Mouse (Mus musculus): ENCODE results near the gene Dnah1. TPM values are rescaled to one million over a fixed set of nuclear protein-coding genes. Genes with fewer than 3 reads are reported as not detected.
A peak's percentile ranks its signal among the peaks of the same experiment; 100 is the strongest.

Gene Dnah1
- polyA plus RNA-seq, 1 experiment from 2014 or later = 0.93 TPM

- Histone ChIP-seq H3K27ac (replicated peaks in 1 of 2; ENCODE audit: control insufficient read depth in 1 of 2, insufficient read depth in 1 of 2, low read depth in 2 of 2, low read length in 2 of 2) (no peak overlapping the region), H3K36me3 (ENCODE audit: control insufficient read depth, insufficient read depth, low read length) (no peaks in the 10 kb centered on the region), H3K4me3 (ENCODE audit: control insufficient read depth in 1 of 2, insufficient read depth in 1 of 2, low read depth in 1 of 2, low read length in 2 of 2) (no peak overlapping the region), H3K9me3 (ENCODE audit: control insufficient read depth, low read length) (no peaks in the 10 kb centered on the region), H3K27me3 (ENCODE audit: control insufficient read depth, insufficient read depth, low read length) (no peaks in the 10 kb centered on the region), H3K4me1 (ENCODE audit: control insufficient read depth in 2 of 2, insufficient read depth in 2 of 2, low read length in 2 of 2) (peaks cover 5 to 6% of the 10 kb centered on the region in 2 experiments; a peak in 2 of 4 replicates), H3K9ac (ENCODE audit: low read length) (no peak overlapping the region), H3K4me2 (ENCODE audit: low read length) (no peak overlapping the region)
- no peak for ATAC-seq (ENCODE audit: insufficient number of reproducible peaks, insufficient read depth, low FRiP score, low read depth)
- 43% methylated on average over 4 of the region's 4 CpGs for WGBS
Observed at GRCm38 (mm10) chr14:31327681-31328080, 4.0 kb upstream of the Dnah1 start.

GRCm38 (mm10) chr14:31327196-31327595 lies 3.5 kb upstream of the Dnah1 start:
- peaks cover 5 to 6% of the 10 kb centered on the region in 2 experiments; a peak in 2 of 4 replicates for H3K4me1 ChIP-seq (ENCODE audit: control insufficient read depth in 2 of 2, insufficient read depth in 2 of 2, low read length in 2 of 2)
- ATAC-seq (ENCODE audit: insufficient number of reproducible peaks, insufficient read depth, low FRiP score, low read depth) = no peak

GRCm38 (mm10) chr14:31326770-31327169 lies 3.1 kb upstream of the Dnah1 start:
- Histone ChIP-seq H3K27me3 (ENCODE audit: control insufficient read depth, insufficient read depth, low read length) (no peaks in the 10 kb centered on the region), H3K4me3 (ENCODE audit: control insufficient read depth in 1 of 2, insufficient read depth in 1 of 2, low read depth in 1 of 2, low read length in 2 of 2) (no peak overlapping the region), H3K9ac (ENCODE audit: low read length) (no peak overlapping the region), H3K36me3 (ENCODE audit: control insufficient read depth, insufficient read depth, low read length) (no peaks in the 10 kb centered on the region), H3K4me1 (ENCODE audit: control insufficient read depth in 2 of 2, insufficient read depth in 2 of 2, low read length in 2 of 2) (peaks cover 5 to 6% of the 10 kb centered on the region in 2 experiments; a peak in 2 of 4 replicates), H3K4me2 (ENCODE audit: low read length) (no peak overlapping the region), H3K9me3 (ENCODE audit: control insufficient read depth, low read length) (no peaks in the 10 kb centered on the region), H3K27ac (replicated peaks in 1 of 2; ENCODE audit: control insufficient read depth in 1 of 2, insufficient read depth in 1 of 2, low read depth in 2 of 2, low read length in 2 of 2) (no peak overlapping the region)
- WGBS = 73% methylated on average over 7 of the region's 7 CpGs
- ATAC-seq (ENCODE audit: insufficient number of reproducible peaks, insufficient read depth, low FRiP score, low read depth) = no peak

More at GRCm38 (mm10) chr14:31327196-31327595, 3.5 kb upstream of the Dnah1 start:
- H3K4me3 ChIP-seq (ENCODE audit: control insufficient read depth in 1 of 2, insufficient read depth in 1 of 2, low read depth in 1 of 2, low read length in 2 of 2) = no peak overlapping the region
- WGBS = 77% methylated on average over 1 of the region's 1 CpGs
- no peaks in the 10 kb centered on the region for H3K27me3 ChIP-seq (ENCODE audit: control insufficient read depth, insufficient read depth, low read length)
- no peaks in the 10 kb centered on the region for H3K9me3 ChIP-seq (ENCODE audit: control insufficient read depth, low read length)
- no peak overlapping the region for H3K9ac ChIP-seq (ENCODE audit: low read length)
- H3K4me2 ChIP-seq (ENCODE audit: low read length) = no peak overlapping the region
- no peak overlapping the region for H3K27ac ChIP-seq (replicated peaks in 1 of 2; ENCODE audit: control insufficient read depth in 1 of 2, insufficient read depth in 1 of 2, low read depth in 2 of 2, low read length in 2 of 2)
- no peaks in the 10 kb centered on the region for H3K36me3 ChIP-seq (ENCODE audit: control insufficient read depth, insufficient read depth, low read length)

- Histone ChIP-seq H3K27ac (replicated peaks in 1 of 2; ENCODE audit: control insufficient read depth in 1 of 2, insufficient read depth in 1 of 2, low read depth in 2 of 2, low read length in 2 of 2) (no peak overlapping the region), H3K4me2 (ENCODE audit: low read length) (no peak overlapping the region), H3K9ac (ENCODE audit: low read length) (no peak overlapping the region), H3K4me1 (ENCODE audit: control insufficient read depth in 2 of 2, insufficient read depth in 2 of 2, low read length in 2 of 2) (peaks cover 5 to 6% of the 10 kb centered on the region in 2 experiments; a peak in 2 of 4 replicates), H3K27me3 (ENCODE audit: control insufficient read depth, insufficient read depth, low read length) (no peaks in the 10 kb centered on the region), H3K4me3 (ENCODE audit: control insufficient read depth in 1 of 2, insufficient read depth in 1 of 2, low read depth in 1 of 2, low read length in 2 of 2) (no peak overlapping the region), H3K9me3 (ENCODE audit: control insufficient read depth, low read length) (no peaks in the 10 kb centered on the region), H3K36me3 (ENCODE audit: control insufficient read depth, insufficient read depth, low read length) (no peaks in the 10 kb centered on the region)
- ATAC-seq (ENCODE audit: insufficient number of reproducible peaks, insufficient read depth, low FRiP score, low read depth) = no peak
- WGBS = 43% methylated on average over 5 of the region's 5 CpGs
Observed at GRCm38 (mm10) chr14:31325551-31325950, 1.9 kb upstream of the Dnah1 start.

GRCm38 (mm10) chr14:31324851-31325250 lies 1.2 kb upstream of the Dnah1 start:
- Histone ChIP-seq H3K27me3 (ENCODE audit: control insufficient read depth, insufficient read depth, low read length) (no peaks in the 10 kb centered on the region), H3K4me3 (ENCODE audit: control insufficient read depth in 1 of 2, insufficient read depth in 1 of 2, low read depth in 1 of 2, low read length in 2 of 2) (no peak overlapping the region), H3K4me2 (ENCODE audit: low read length) (no peak overlapping the region), H3K9ac (ENCODE audit: low read length) (no peak overlapping the region), H3K27ac (replicated peaks in 1 of 2; ENCODE audit: control insufficient read depth in 1 of 2, insufficient read depth in 1 of 2, low read depth in 2 of 2, low read length in 2 of 2) (no peak overlapping the region), H3K9me3 (ENCODE audit: control insufficient read depth, low read length) (no peaks in the 10 kb centered on the region), H3K4me1 (ENCODE audit: control insufficient read depth in 2 of 2, insufficient read depth in 2 of 2, low read length in 2 of 2) (peaks cover 5 to 6% of the 10 kb centered on the region in 2 experiments; a peak in 2 of 4 replicates), H3K36me3 (ENCODE audit: control insufficient read depth, insufficient read depth, low read length) (no peaks in the 10 kb centered on the region)
- no peak for ATAC-seq (ENCODE audit: insufficient number of reproducible peaks, insufficient read depth, low FRiP score, low read depth)
- 63% methylated on average over 10 of the region's 10 CpGs for WGBS

GRCm38 (mm10) chr14:31323189-31323588 lies 507 bp downstream of the Dnah1 start:
- Histone ChIP-seq H3K27ac (replicated peaks in 1 of 2; ENCODE audit: control insufficient read depth in 1 of 2, insufficient read depth in 1 of 2, low read depth in 2 of 2, low read length in 2 of 2) (no peak overlapping the region), H3K4me1 (ENCODE audit: control insufficient read depth in 2 of 2, insufficient read depth in 2 of 2, low read length in 2 of 2) (peaks cover 5 to 6% of the 10 kb centered on the region in 2 experiments; a peak in 2 of 4 replicates), H3K9ac (ENCODE audit: low read length) (peak overlapping the region; percentile 68), H3K27me3 (ENCODE audit: control insufficient read depth, insufficient read depth, low read length) (no peaks in the 10 kb centered on the region), H3K4me2 (ENCODE audit: low read length) (peak overlapping the region; percentile 74), H3K4me3 (ENCODE audit: control insufficient read depth in 1 of 2, insufficient read depth in 1 of 2, low read depth in 1 of 2, low read length in 2 of 2) (peak overlapping the region; percentile 44 to 47), H3K9me3 (ENCODE audit: control insufficient read depth, low read length) (no peaks in the 10 kb centered on the region), H3K36me3 (ENCODE audit: control insufficient read depth, insufficient read depth, low read length) (no peaks in the 10 kb centered on the region)
- ATAC-seq (ENCODE audit: insufficient number of reproducible peaks, insufficient read depth, low FRiP score, low read depth) = no peak
- WGBS = 77% methylated on average over 4 of the region's 4 CpGs

- H3K27me3 ChIP-seq (ENCODE audit: control insufficient read depth, insufficient read depth, low read length) = no peaks in the 10 kb centered on the region
- no peak overlapping the region for H3K4me3 ChIP-seq (ENCODE audit: control insufficient read depth in 1 of 2, insufficient read depth in 1 of 2, low read depth in 1 of 2, low read length in 2 of 2)
- H3K4me2 ChIP-seq (ENCODE audit: low read length) = no peak overlapping the region
- H3K27ac ChIP-seq (replicated peaks in 1 of 2; ENCODE audit: control insufficient read depth in 1 of 2, insufficient read depth in 1 of 2, low read depth in 2 of 2, low read length in 2 of 2) = no peak overlapping the region
- WGBS = 85% methylated on average over 3 of the region's 3 CpGs
- no peaks in the 10 kb centered on the region for H3K36me3 ChIP-seq (ENCODE audit: control insufficient read depth, insufficient read depth, low read length)
- ATAC-seq (ENCODE audit: insufficient number of reproducible peaks, insufficient read depth, low FRiP score, low read depth) = no peak
- no peak overlapping the region for H3K9ac ChIP-seq (ENCODE audit: low read length)
- H3K9me3 ChIP-seq (ENCODE audit: control insufficient read depth, low read length) = no peaks in the 10 kb centered on the region
- peaks cover 5 to 6% of the 10 kb centered on the region in 2 experiments; a peak in 2 of 4 replicates for H3K4me1 ChIP-seq (ENCODE audit: control insufficient read depth in 2 of 2, insufficient read depth in 2 of 2, low read length in 2 of 2)
Observed at GRCm38 (mm10) chr14:31322191-31322590, 1.5 kb downstream of the Dnah1 start.

GRCm38 (mm10) chr14:31321181-31321580 lies 2.5 kb downstream of the Dnah1 start:
- Histone ChIP-seq H3K27me3 (ENCODE audit: control insufficient read depth, insufficient read depth, low read length) (no peaks in the 10 kb centered on the region), H3K4me1 (ENCODE audit: control insufficient read depth in 2 of 2, insufficient read depth in 2 of 2, low read length in 2 of 2) (peaks cover 5 to 6% of the 10 kb centered on the region in 2 experiments; a peak in 2 of 4 replicates), H3K27ac (replicated peaks in 1 of 2; ENCODE audit: control insufficient read depth in 1 of 2, insufficient read depth in 1 of 2, low read depth in 2 of 2, low read length in 2 of 2) (no peak overlapping the region), H3K36me3 (ENCODE audit: control insufficient read depth, insufficient read depth, low read length) (no peaks in the 10 kb centered on the region), H3K9me3 (ENCODE audit: control insufficient read depth, low read length) (no peaks in the 10 kb centered on the region), H3K9ac (ENCODE audit: low read length) (no peak overlapping the region), H3K4me2 (ENCODE audit: low read length) (no peak overlapping the region), H3K4me3 (ENCODE audit: control insufficient read depth in 1 of 2, insufficient read depth in 1 of 2, low read depth in 1 of 2, low read length in 2 of 2) (no peak overlapping the region)
- 75% methylated on average over 11 of the region's 11 CpGs for WGBS
- ATAC-seq (ENCODE audit: insufficient number of reproducible peaks, insufficient read depth, low FRiP score, low read depth) = no peak

Measured in heart, embryonic 14.5 days (tissue).